Mouse (Mus musculus) bone marrow, adult 2 months (tissue): ENCODE measurements around the gene Aox2.

Source experiments
- CTCF ChIP-seq: fragments of 200-500 bp; IDR thresholded peaks from 2 replicates; pipeline ENCODE4 v1.5.1; 2011; ENCODE audit warnings: low read length, control low read depth; ENCODE audit not compliant: control insufficient read depth, insufficient read depth
- POLR2A ChIP-seq: fragments of 200-500 bp; IDR thresholded peaks from 2 replicates; pipeline ENCODE4 v1.6.1; 2011; ENCODE audit warnings: low read depth, mild to moderate bottlenecking, control low read depth, low read length, borderline replicate concordance; ENCODE audit not compliant: control insufficient read depth

DNA sequence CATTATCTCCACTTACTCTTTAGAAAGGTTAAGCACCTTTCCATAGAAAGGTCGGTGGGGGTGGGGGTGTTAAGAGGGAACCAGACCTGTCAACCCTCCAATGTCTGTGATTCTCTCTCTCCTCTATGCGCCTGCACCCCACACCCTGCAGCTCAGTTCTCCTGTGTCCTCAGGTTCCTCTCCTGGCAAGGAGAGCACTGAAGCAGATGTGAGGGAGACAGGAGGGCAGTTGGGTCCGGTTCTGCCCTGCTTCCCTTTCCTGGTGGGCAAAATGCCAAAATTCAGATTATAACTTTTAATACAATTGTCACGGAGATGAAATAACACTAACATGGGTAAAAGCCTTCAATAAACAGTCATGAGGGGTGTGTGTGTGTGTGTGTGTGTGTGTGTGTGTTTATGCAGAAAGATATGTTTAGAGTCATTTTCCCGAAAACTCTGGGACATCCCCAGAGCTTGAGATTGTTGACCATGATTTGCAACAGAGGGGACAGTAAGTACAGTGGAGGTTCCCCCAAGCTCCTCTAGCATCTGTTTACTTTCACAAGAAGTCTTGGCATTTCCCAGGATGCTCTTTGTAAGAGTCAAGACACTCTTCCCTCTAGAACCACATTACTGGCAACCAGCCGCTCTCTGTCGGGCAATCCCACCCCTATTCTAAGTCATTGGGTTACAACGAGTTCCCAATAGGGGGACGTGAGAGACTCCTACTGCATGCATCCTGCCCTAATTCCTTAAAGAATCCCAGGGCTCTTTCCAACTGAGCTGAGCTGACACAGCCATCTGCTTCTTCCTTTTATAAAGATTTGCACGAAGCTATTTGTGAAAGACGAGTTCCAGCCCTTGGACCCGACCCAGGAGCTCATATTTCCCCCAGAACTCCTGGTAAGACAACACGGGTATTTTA lies 13.5 kb downstream of the Aox2 start:
- TF ChIP-seq POLR2A, result no peak
- no peak for TF ChIP-seq CTCF
